Comparison of ENCODE assay signal across 20 mouse cellular contexts in the genomic region with DNA sequence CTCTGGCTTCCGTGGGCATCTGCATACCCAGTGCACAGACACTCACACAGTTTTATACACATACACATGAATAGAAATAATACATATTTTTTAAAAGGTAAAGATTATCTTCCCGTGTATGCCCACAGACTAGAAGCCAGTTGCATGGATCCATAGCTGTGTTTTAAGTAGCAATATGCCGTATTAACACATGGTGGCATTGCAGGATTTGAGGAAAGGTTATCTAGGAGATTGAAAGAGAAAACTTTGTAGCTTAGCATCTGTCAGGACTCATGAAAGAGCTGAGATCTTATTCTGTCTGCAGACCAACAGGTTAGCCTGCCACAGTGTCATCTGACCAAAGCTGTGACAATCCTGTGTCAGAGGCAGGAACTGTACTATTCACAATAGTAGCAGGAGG.
DNase-seq lines count a peak whose midpoint lies in the region; ATAC-seq and TF ChIP-seq lines count a peak whose summit lies in the region.
"Had no signal": no experiment of that assay in that cellular context is flagged by ENCODE, and none has a peak within 500 bp of the region (broad histone marks: within the 10 kb centered on the region; RNA-seq: fewer than 3 reads in every experiment).

No protein-coding gene starts in this region.

- in situ Hi-C loops in CH12.LX (cut with MboI; ENCODE audit: low pct_ligation_motif_present, low pct_unique_long_range_greater_than_20kb, low sequenced_read_pairs), result no loop called here

- no peak overlapping the region for H3K9ac ChIP-seq in hindbrain, embryonic 13.5 days
- no peak overlapping the region for H3K9ac ChIP-seq in hindbrain, embryonic 12.5 days
- no peak overlapping the region for H3K9ac ChIP-seq in liver, postnatal 0 days (replicated peaks)
- no peak overlapping the region for H3K9ac ChIP-seq in CH12.LX (ENCODE audit: insufficient read depth, low read depth)
- H3K9ac ChIP-seq in hindbrain, embryonic 16.5 days (ENCODE audit: low read depth, low read length), result no peak overlapping the region
- H3K9ac ChIP-seq: heart, embryonic 13.5 days; liver, embryonic 14.5 days; stomach, embryonic 15.5 days had no signal

- no peaks in the 10 kb centered on the region for H3K9me3 ChIP-seq in hindbrain, embryonic 13.5 days
- H3K9me3 ChIP-seq in hindbrain, embryonic 12.5 days (replicated peaks), result no peaks in the 10 kb centered on the region
- no peaks in the 10 kb centered on the region for H3K9me3 ChIP-seq in liver, postnatal 0 days (ENCODE audit: low read length)
- no peaks in the 10 kb centered on the region for H3K9me3 ChIP-seq in CH12.LX (replicated peaks; ENCODE audit: low read length)
- H3K9me3 ChIP-seq in hindbrain, embryonic 16.5 days (ENCODE audit: control insufficient read depth, low read length), result no peaks in the 10 kb centered on the region
- H3K9me3 ChIP-seq: heart, embryonic 13.5 days; stomach, embryonic 15.5 days had no signal

- H3K4me2 ChIP-seq in hindbrain, embryonic 13.5 days, result no peak overlapping the region
- no peak overlapping the region for H3K4me2 ChIP-seq in hindbrain, embryonic 12.5 days (replicated peaks)
- H3K4me2 ChIP-seq in liver, postnatal 0 days (ENCODE audit: low read depth, low read length), result no peak overlapping the region
- no peak overlapping the region for H3K4me2 ChIP-seq in CH12.LX (ENCODE audit: insufficient read depth, low read depth, poor library complexity, severe bottlenecking)
- no peak overlapping the region for H3K4me2 ChIP-seq in hindbrain, embryonic 16.5 days (ENCODE audit: low read length)
- H3K4me2 ChIP-seq: heart, embryonic 13.5 days; stomach, embryonic 15.5 days had no signal

- no peaks in the 10 kb centered on the region for H3K4me1 ChIP-seq in hindbrain, embryonic 13.5 days (replicated peaks)
- no peaks in the 10 kb centered on the region for H3K4me1 ChIP-seq in hindbrain, embryonic 12.5 days
- H3K4me1 ChIP-seq in liver, postnatal 0 days (ENCODE audit: insufficient read depth), result 0 out of 2 replicates have a peak, but pooled peaks cover 2% of the 10 kb centered on the region
- peaks cover 6 to 24% of the 10 kb centered on the region in 2 experiments; a peak in 3 of 4 replicates for H3K4me1 ChIP-seq in CH12.LX (ENCODE audit: control insufficient read depth in 1 of 2, insufficient read depth in 2 of 2)
- no peaks in the 10 kb centered on the region for H3K4me1 ChIP-seq in hindbrain, embryonic 16.5 days (ENCODE audit: control insufficient read depth, insufficient read depth, low read depth, low read length)

- no peak overlapping the region for H3K4me3 ChIP-seq in hindbrain, embryonic 13.5 days
- H3K4me3 ChIP-seq in hindbrain, embryonic 12.5 days, result no peak overlapping the region
- no peak overlapping the region for H3K4me3 ChIP-seq in liver, postnatal 0 days (ENCODE audit: low read depth, low read length)
- no peak overlapping the region for H3K4me3 ChIP-seq in CH12.LX (replicated peaks in 1 of 3; ENCODE audit: low read depth in 2 of 3, low read length in 2 of 3, poor library complexity in 1 of 3)
- no peak overlapping the region for H3K4me3 ChIP-seq in hindbrain, embryonic 16.5 days (ENCODE audit: low read length)
- H3K4me3 ChIP-seq: erythroblast, embryonic 14.5 days; gastrocnemius, adult 2 months; heart, embryonic 13.5 days; stomach, embryonic 15.5 days had no signal

- TF ChIP-seq CTCF in liver, postnatal 0 days (IDR thresholded peaks at IDR 0.05; ENCODE audit: low read depth), result peak; percentile 38
- peak in 1 of 2 experiments; percentile 53; a peak in 2 of 4 replicates for TF ChIP-seq CTCF in CH12.LX (conservative IDR thresholded peaks at IDR 0.05 in 1 of 2, IDR thresholded peaks at IDR 0.05 in 1 of 2; ENCODE audit: low read depth in 2 of 2, low read length in 2 of 2)

- no peak for TF ChIP-seq EP300 in liver, postnatal 0 days (IDR thresholded peaks at IDR 0.05; ENCODE audit: low read depth)
- TF ChIP-seq EP300 in CH12.LX (IDR thresholded peaks at IDR 0.05; ENCODE audit: low read length), result no peak

- DNase-seq in liver, postnatal 0 days, result no peak
- DNase-seq in liver, result no peak
- peak; percentile 18 for DNase-seq in CH12.LX (ENCODE audit: extremely low read depth)
- DNase-seq in right cerebral cortex, postnatal 10 days (ENCODE audit: low spot score in 2 of 2), result no peak
- DNase-seq: cerebellum, adult 11 months; cerebellum, postnatal 36 days; gastrocnemius, adult 2 months; heart, postnatal 4 days; kidney, adult 8-10 months; kidney, postnatal 4 days; lung, postnatal 36 days; right cerebral cortex, postnatal 14 days had no signal

- H3K36me3 ChIP-seq in hindbrain, embryonic 13.5 days, result peaks cover 26% of the 10 kb centered on the region
- peaks cover 14% of the 10 kb centered on the region; the same call in 1 of the 2 replicates for H3K36me3 ChIP-seq in hindbrain, embryonic 12.5 days
- H3K36me3 ChIP-seq in liver, postnatal 0 days (replicated peaks; ENCODE audit: insufficient read depth, low read length), result no peaks in the 10 kb centered on the region
- H3K36me3 ChIP-seq in CH12.LX (replicated peaks in 1 of 2; ENCODE audit: control insufficient read depth in 1 of 2, insufficient read depth in 1 of 2, low read length in 1 of 2), result no peaks in the 10 kb centered on the region
- H3K36me3 ChIP-seq in hindbrain, embryonic 16.5 days (ENCODE audit: control insufficient read depth, insufficient read depth, low read length), result peaks cover 11% of the 10 kb centered on the region
- H3K36me3 ChIP-seq: stomach, embryonic 15.5 days had no signal

- H3K27me3 ChIP-seq in hindbrain, embryonic 13.5 days, result no peaks in the 10 kb centered on the region
- H3K27me3 ChIP-seq in hindbrain, embryonic 12.5 days, result no peaks in the 10 kb centered on the region
- no peaks in the 10 kb centered on the region for H3K27me3 ChIP-seq in liver, postnatal 0 days (ENCODE audit: insufficient read depth, low read length)
- H3K27me3 ChIP-seq in CH12.LX (replicated peaks), result no peaks in the 10 kb centered on the region
- H3K27me3 ChIP-seq in hindbrain, embryonic 16.5 days (replicated peaks; ENCODE audit: control insufficient read depth, insufficient read depth, low read length), result no peaks in the 10 kb centered on the region
- H3K27me3 ChIP-seq: heart, embryonic 13.5 days; stomach, embryonic 15.5 days had no signal

- 0 out of 2 replicates have a peak, but pooled peaks have one; percentile 17 for ATAC-seq in hindbrain, embryonic 13.5 days (ENCODE audit: low FRiP score)
- no peak for ATAC-seq in hindbrain, embryonic 12.5 days (ENCODE audit: low FRiP score)
- ATAC-seq in liver, postnatal 0 days, result no peak
- 0 out of 2 replicates have a peak, but pooled peaks have one; percentile 58 for ATAC-seq in hindbrain, embryonic 16.5 days
- no peak for ATAC-seq in inflammation-experienced regulatory T-cells, adult 6 months

- dilution Hi-C loops in CH12.LX (cut with MboI; ENCODE audit: extremely low pct_ligation_motif_present, extremely low pct_unique_long_range_greater_than_20kb, low sequenced_read_pairs), result no loop called here

- no peak overlapping the region for H3K27ac ChIP-seq in hindbrain, embryonic 13.5 days
- no peak overlapping the region for H3K27ac ChIP-seq in hindbrain, embryonic 12.5 days
- H3K27ac ChIP-seq in liver, postnatal 0 days (ENCODE audit: low read depth), result no peak overlapping the region
- no peak overlapping the region for H3K27ac ChIP-seq in CH12.LX (ENCODE audit: insufficient read depth, low read depth)
- no peak overlapping the region for H3K27ac ChIP-seq in hindbrain, embryonic 16.5 days (ENCODE audit: low read depth, low read length)
- H3K27ac ChIP-seq: gastrocnemius, adult 2 months; heart, embryonic 13.5 days; liver, embryonic 14.5 days; stomach, embryonic 15.5 days had no signal

- H3K79me2 ChIP-seq in CH12.LX (replicated peaks; ENCODE audit: control insufficient read depth, extremely low read depth, insufficient read depth, poor library complexity, severe bottlenecking), result no peaks in the 10 kb centered on the region

- WGBS in hindbrain, embryonic 13.5 days, result 91% methylated on average over 3 of the region's 3 CpGs
- 89% methylated on average over 3 of the region's 3 CpGs for WGBS in hindbrain, embryonic 12.5 days
- WGBS in liver, postnatal 0 days (ENCODE audit: insufficient replicate concordance), result 63% methylated on average over 3 of the region's 3 CpGs
- 92% methylated on average over 3 of the region's 3 CpGs for WGBS in hindbrain, embryonic 16.5 days

- TF ChIP-seq POLR2A in CH12.LX (IDR thresholded peaks at IDR 0.05; ENCODE audit: low read depth, low read length), result no peak

- TF ChIP-seq RAD21 in CH12.LX (IDR thresholded peaks at IDR 0.05; ENCODE audit: low read depth, low read length), result peak; percentile 63

TF ChIP-seq in CH12.LX, 34 proteins besides CTCF, POLR2A, EP300 and RAD21:
- TF ChIP-seq TCF12 (IDR thresholded peaks at IDR 0.05; ENCODE audit: low read depth, low read length) (no peak), GABPA (IDR thresholded peaks at IDR 0.05; ENCODE audit: insufficient replicate concordance, low read depth, low read length) (no peak), SMC3 (IDR thresholded peaks at IDR 0.05; ENCODE audit: low read depth, low read length) (peak; percentile 35; the same call in 1 of the 2 replicates)

Comparison
In these comparisons a context has a peak if more than half of its experiments do, and no peak if none do; other contexts are left out.
1. ATAC-seq: peak in hindbrain, embryonic 13.5 days (single experiment) and hindbrain, embryonic 16.5 days (single experiment); none in hindbrain, embryonic 12.5 days (single experiment), liver, postnatal 0 days (single experiment) and inflammation-experienced regulatory T-cells, adult 6 months (single experiment).